Mouse (Mus musculus) C2C12 (cell line): ENCODE data around the gene Lin52. TPM values are rescaled to one million over a fixed set of nuclear protein-coding genes. Genes with fewer than 3 reads are reported as not detected.
A peak's percentile ranks its signal among the peaks of the same experiment; 100 is the strongest.

ENCODE experiments used
- H3K27me3 ChIP-seq: one replicate; pipeline ENCODE4 v1.6.1; 2011; ENCODE audit not compliant: control insufficient read depth, insufficient read depth, insufficient read length
- H3K36me3 ChIP-seq: one replicate; pipeline ENCODE4 v1.6.1; 2011; ENCODE audit not compliant: control insufficient read depth, insufficient read depth
- H3K4me3 ChIP-seq: one replicate; pipeline ENCODE4 v1.5.1; 2011; ENCODE audit warnings: mild to moderate bottlenecking, control low read depth; ENCODE audit not compliant: poor library complexity, insufficient read depth, severe bottlenecking
- H3K79me2 ChIP-seq: one replicate; pipeline ENCODE4 v1.6.1; 2011; ENCODE audit not compliant: control insufficient read depth, insufficient read depth
- H3K79me3 ChIP-seq: one replicate; pipeline ENCODE4 v1.6.1; 2011; ENCODE audit warnings: low read depth, control low read depth
- H3ac ChIP-seq: one replicate; pipeline ENCODE3; 2011; ENCODE audit warnings: low read depth; ENCODE audit not compliant: control insufficient read depth, insufficient read length
- CEBPB ChIP-seq: IDR thresholded peaks from one replicate; pipeline ENCODE4 v1.6.1; 2011; ENCODE audit warnings: low read depth, mild to moderate bottlenecking, control low read depth, moderate library complexity
- CTCF ChIP-seq: IDR thresholded peaks from one replicate; pipeline ENCODE4 v1.5.1; 2011; ENCODE audit not compliant: control insufficient read depth, insufficient read depth, insufficient read length
- FOSL1 ChIP-seq: IDR thresholded peaks from one replicate; pipeline ENCODE4 v1.8.0; 2011; ENCODE audit warnings: mild to moderate bottlenecking, low read length; ENCODE audit not compliant: poor library complexity, insufficient read depth, severe bottlenecking
- MAX ChIP-seq: IDR thresholded peaks from one replicate; pipeline ENCODE4 v1.6.1; 2011; ENCODE audit warnings: mild to moderate bottlenecking, control low read depth
- MYOD1 ChIP-seq: IDR thresholded peaks from one replicate; pipeline ENCODE4 v1.6.1; 2011; ENCODE audit warnings: low read depth; ENCODE audit not compliant: control insufficient read depth, insufficient read length
- MYOG ChIP-seq: IDR thresholded peaks from one replicate; pipeline ENCODE4 v1.6.1; 2011; ENCODE audit not compliant: control insufficient read depth, insufficient read length; ENCODE audit errors: extremely low read depth
- USF1 ChIP-seq: IDR thresholded peaks from one replicate; pipeline ENCODE4 v1.6.1; 2011; ENCODE audit warnings: low read depth, mild to moderate bottlenecking, control low read depth, moderate library complexity
- long read RNA-seq, 2 experiments: library from polyadenylated mRNA; unstranded; transcript quantifications; one replicate each; pipeline ENCODE4 v2.0.0; 2019 to 2020
- polyA plus RNA-seq: library from polyadenylated mRNA; unstranded; fragments of >200 nt; fragmentation: generic; extraction: Trizol; gene quantifications from one replicate; pipeline ENCODE4 v1.2.1, GENCODE M21; 2012; ENCODE audit warnings: missing spikeins

Gene Lin52
- 2.8 TPM for polyA plus RNA-seq
- long read RNA-seq, experiment 1, transcript Lin52-201 (6 exons, 2,270 nt) = major isoform, 8 of 13 reads
- long read RNA-seq, experiment 1, partial matches to known transcripts = 2 of 13 reads
- long read RNA-seq, experiment 1, other reads (novel, unspliced or antisense) = 3 of 13 reads
- long read RNA-seq, experiment 2, transcript Lin52-201 (6 exons, 2,270 nt) = major isoform, 70 of 80 reads
- long read RNA-seq, experiment 2, partial matches to known transcripts = 4 of 80 reads
- long read RNA-seq, experiment 2, other reads (novel, unspliced or antisense) = 6 of 80 reads

DNA sequence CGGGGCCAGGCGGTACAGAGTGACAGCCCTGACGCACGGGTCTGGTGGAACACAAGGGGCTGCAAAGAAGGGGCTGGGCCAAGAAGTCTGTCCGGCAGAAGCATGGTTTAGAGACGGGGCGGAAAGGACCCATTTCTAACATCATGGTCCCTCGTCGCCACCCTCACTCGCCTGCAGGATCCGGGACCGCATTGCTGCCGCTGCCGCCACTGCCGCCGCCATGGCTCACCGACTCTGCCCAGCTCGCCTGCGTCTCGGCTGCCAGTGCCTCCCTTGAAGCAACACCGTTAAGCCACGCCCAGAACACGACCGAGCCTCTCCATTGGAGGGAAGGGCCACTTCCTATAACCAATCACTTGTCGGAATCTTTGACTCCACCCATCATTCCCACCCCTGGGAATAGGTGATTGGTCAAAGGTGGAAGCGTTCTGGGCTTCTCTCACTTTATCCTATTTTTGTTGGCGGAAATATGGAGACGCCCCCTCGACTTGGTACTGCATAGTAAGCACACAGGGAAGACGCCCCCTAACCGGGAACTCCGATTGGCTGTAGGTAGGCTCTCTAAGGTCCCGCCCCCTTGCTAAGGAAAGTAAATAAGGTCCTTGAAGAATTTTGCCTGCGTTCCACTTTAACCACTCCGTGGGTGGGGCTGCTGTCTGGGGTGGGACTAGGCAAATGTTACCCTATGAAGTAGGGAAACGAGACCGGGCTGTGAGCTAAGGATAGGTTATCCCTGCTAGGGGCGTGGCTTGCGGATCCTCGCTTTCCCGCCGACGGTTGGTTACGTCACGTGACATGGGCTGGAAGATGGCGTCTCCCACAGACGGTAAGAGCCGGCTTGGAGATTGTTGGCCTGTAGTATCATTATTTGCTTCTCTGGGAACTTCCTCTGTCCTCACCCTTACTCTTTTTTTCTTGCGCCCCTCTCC, at the start of gene Lin52, which contains the start of gene Aldh6a1:
TSS of gene Lin52 (plus strand) at position 705 of the 929 bp plus-strand sequence.
TSS of gene Aldh6a1 (minus strand) at position 287 of the 929 bp plus-strand sequence.
- H3K79me2 ChIP-seq = peaks cover 30% of the 10 kb centered on the region
- H3K4me3 ChIP-seq = peak within 1 kb of the TSS; percentile 62
- H3K36me3 ChIP-seq = no peaks in the 10 kb centered on the region
- peaks cover 15% of the 10 kb centered on the region for H3K79me3 ChIP-seq
- TF ChIP-seq CTCF (no peak), USF1 (peak; percentile 95)
- peak within 1 kb of the TSS; percentile 83 for H3ac ChIP-seq
- H3K27me3 ChIP-seq = peaks cover 14% of the 10 kb centered on the region

GRCm38 (mm10) chr12:84402923-84403322, 48.3 kb upstream of the Lin52 start:
- Histone ChIP-seq H3ac (no peak overlapping the region), H3K4me3 (no peak overlapping the region), H3K36me3 (no peaks in the 10 kb centered on the region), H3K27me3 (no peaks in the 10 kb centered on the region), H3K79me2 (no peaks in the 10 kb centered on the region), H3K79me3 (no peaks in the 10 kb centered on the region)
- TF ChIP-seq CTCF (no peak), MYOG (no peak), MAX (no peak), CEBPB (no peak)

- Histone ChIP-seq H3K4me3 (no peak overlapping the region), H3K27me3 (no peaks in the 10 kb centered on the region), H3K36me3 (no peaks in the 10 kb centered on the region), H3K79me2 (no peaks in the 10 kb centered on the region), H3K79me3 (no peaks in the 10 kb centered on the region), H3ac (no peak overlapping the region)
- TF ChIP-seq CTCF (no peak), CEBPB (no peak), MAX (no peak), USF1 (no peak), MYOG (no peak), MYOD1 (no peak), FOSL1 (no peak)
Observed at GRCm38 (mm10) chr12:84404541-84404940, 46.7 kb upstream of the Lin52 start.

DNA sequence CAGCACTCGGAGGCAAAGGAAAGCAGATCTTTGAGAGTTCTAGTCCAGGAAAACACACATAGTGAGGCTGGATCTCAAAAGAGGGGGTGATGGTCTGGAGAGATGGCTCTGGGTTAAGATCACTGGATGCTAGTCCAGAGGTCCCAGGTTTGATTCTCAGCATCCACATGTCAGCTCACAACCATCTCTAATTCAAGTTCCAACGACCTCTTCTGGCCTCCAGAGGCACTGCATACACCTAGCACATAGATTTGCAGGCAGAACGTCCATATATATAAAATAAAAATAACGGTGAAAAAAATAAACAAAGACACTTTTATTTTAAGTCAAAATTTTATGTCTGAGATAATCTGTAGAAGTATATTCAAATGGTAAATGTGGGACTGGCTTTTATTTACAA, 44.0 kb upstream of the Lin52 start:
- TF ChIP-seq MYOG (no peak), CTCF (no peak), FOSL1 (no peak), MYOD1 (no peak), USF1 (no peak), MAX (no peak), CEBPB (no peak)
- Histone ChIP-seq H3K27me3 (no peaks in the 10 kb centered on the region), H3K79me3 (no peaks in the 10 kb centered on the region), H3K4me3 (no peak overlapping the region), H3K36me3 (no peaks in the 10 kb centered on the region), H3ac (no peak overlapping the region), H3K79me2 (no peaks in the 10 kb centered on the region)

GRCm38 (mm10) chr12:84407874-84408818, 43.1 kb upstream of the Lin52 start:
- no peak for TF ChIP-seq CTCF
- TF ChIP-seq MAX = no peak
- TF ChIP-seq FOSL1 = no peak
- no peak for TF ChIP-seq CEBPB
- TF ChIP-seq USF1 = no peak
- TF ChIP-seq MYOG = no peak
- no peak for TF ChIP-seq MYOD1
- no peaks in the 10 kb centered on the region for H3K27me3 ChIP-seq
- H3ac ChIP-seq = peak overlapping the region; percentile 80
- H3K4me3 ChIP-seq = peak overlapping the region; percentile 43
- H3K79me2 ChIP-seq = no peaks in the 10 kb centered on the region
- H3K36me3 ChIP-seq = no peaks in the 10 kb centered on the region
- no peaks in the 10 kb centered on the region for H3K79me3 ChIP-seq
